Mouse (Mus musculus) CH12.LX (cell line): Measurements from ENCODE around the gene Plcl2. TPM values are rescaled to one million over a fixed set of nuclear protein-coding genes. Genes with fewer than 3 reads are reported as not detected.

ENCODE experiments used
- DNase-seq: peaks from one replicate; pipeline ENCODE4 v3.0.0-alpha.2; 2013; ENCODE audit errors: extremely low read depth
- H3K27ac ChIP-seq: 2 replicates; pipeline ENCODE4 v1.5.1; 2012; ENCODE audit warnings: low read depth, mild to moderate bottlenecking, control low read depth, moderate library complexity; ENCODE audit not compliant: insufficient read depth
- H3K27me3 ChIP-seq: replicated peaks from 2 replicates; pipeline ENCODE3; 2012; ENCODE audit warnings: inconsistent platforms
- H3K36me3 ChIP-seq, 2 experiments: replicated peaks in 1 of 2; 2 replicates each; pipeline versions ENCODE3 to v1.6.1; 2012; ENCODE audit warnings: inconsistent platforms in 1 of 2, low read length in 1 of 2, mild to moderate bottlenecking in 1 of 2, mixed read lengths in 1 of 2, moderate library complexity in 1 of 2; ENCODE audit not compliant: control insufficient read depth in 1 of 2, insufficient read depth in 1 of 2
- H3K4me1 ChIP-seq, 2 experiments: 2 replicates each; pipeline ENCODE4 v1.6.1; 2012; ENCODE audit warnings: inconsistent platforms in 1 of 2, moderate library complexity in 1 of 2; ENCODE audit not compliant: insufficient read depth in 2 of 2, control insufficient read depth in 1 of 2
- H3K4me2 ChIP-seq: 2 replicates; pipeline ENCODE4 v1.6.1; 2012; ENCODE audit warnings: low read depth, mild to moderate bottlenecking, control low read depth; ENCODE audit not compliant: poor library complexity, insufficient read depth, severe bottlenecking
- H3K4me3 ChIP-seq, 3 experiments: fragments of 150-350 bp in 1 of 3; sonication (generic) in 1 of 3; replicated peaks in 1 of 3; 2 replicates each; pipeline versions ENCODE3 to v1.5.1; 2011 to 2012; ENCODE audit warnings: low read depth in 2 of 3, low read length in 2 of 3, mild to moderate bottlenecking in 2 of 3, moderate library complexity in 2 of 3, control low read depth in 1 of 3, improper control_type of control experiment in 1 of 3, inconsistent platforms in 1 of 3, mixed read lengths in 1 of 3; ENCODE audit not compliant: poor library complexity in 1 of 3
- H3K79me2 ChIP-seq: replicated peaks from 2 replicates; pipeline ENCODE4 v1.6.1; 2012; ENCODE audit warnings: mild to moderate bottlenecking, moderate library complexity; ENCODE audit not compliant: control insufficient read depth, poor library complexity, insufficient read depth, severe bottlenecking; ENCODE audit errors: extremely low read depth
- H3K9ac ChIP-seq: 2 replicates; pipeline ENCODE4 v1.6.1; 2012; ENCODE audit warnings: low read depth, mild to moderate bottlenecking, control low read depth, moderate library complexity; ENCODE audit not compliant: insufficient read depth
- H3K9me3 ChIP-seq: replicated peaks from 2 replicates; pipeline ENCODE3; 2012; ENCODE audit warnings: low read length, inconsistent platforms, mixed read lengths
- BHLHE40 ChIP-seq: IDR thresholded peaks from 2 replicates; pipeline ENCODE4 v1.6.1; 2011; ENCODE audit warnings: mild to moderate bottlenecking, low read depth, low read length, improper control_type of control experiment
- CHD1 ChIP-seq: IDR thresholded peaks from 2 replicates; pipeline ENCODE4 v1.6.1; 2012; ENCODE audit warnings: low read depth, low read length, improper control_type of control experiment, inconsistent platforms
- CHD2 ChIP-seq: IDR thresholded peaks from 2 replicates; pipeline ENCODE4 v1.6.1; 2011; ENCODE audit warnings: low read length, improper control_type of control experiment
- E2F4 ChIP-seq: IDR thresholded peaks from 2 replicates; pipeline ENCODE4 v1.6.1; 2011; ENCODE audit warnings: low read depth, low read length, improper control_type of control experiment; ENCODE audit not compliant: insufficient replicate concordance
- ELF1 ChIP-seq: IDR thresholded peaks from 2 replicates; pipeline ENCODE4 v1.6.1; 2014; ENCODE audit warnings: low read depth, mild to moderate bottlenecking, inconsistent platforms, low read length, improper control_type of control experiment
- EP300 ChIP-seq: IDR thresholded peaks from 2 replicates; pipeline ENCODE4 v1.6.1; 2011; ENCODE audit warnings: low read length, improper control_type of control experiment
- ETS1 ChIP-seq: conservative IDR thresholded peaks from 2 replicates; pipeline ENCODE4 v1.6.1; 2012; ENCODE audit warnings: low read depth, mild to moderate bottlenecking, inconsistent platforms, low read length, improper control_type of control experiment, moderate library complexity
- GABPA ChIP-seq: IDR thresholded peaks from 2 replicates; pipeline ENCODE4 v1.6.1; 2012; ENCODE audit warnings: low read depth, low read length, improper control_type of control experiment, inconsistent platforms; ENCODE audit not compliant: insufficient replicate concordance
- HCFC1 ChIP-seq: IDR thresholded peaks from 2 replicates; pipeline ENCODE4 v1.6.1; 2012; ENCODE audit warnings: low read depth, mild to moderate bottlenecking, inconsistent platforms, low read length, improper control_type of control experiment
- IRF4 ChIP-seq: IDR thresholded peaks from 2 replicates; pipeline ENCODE4 v1.6.1; 2014; ENCODE audit warnings: low read depth, mild to moderate bottlenecking, inconsistent platforms, low read length, improper control_type of control experiment
- JUN ChIP-seq: IDR thresholded peaks from 2 replicates; pipeline ENCODE4 v1.6.1; 2011; ENCODE audit warnings: low read depth, mild to moderate bottlenecking, low read length, improper control_type of control experiment, moderate library complexity; ENCODE audit not compliant: insufficient read depth
- JUND ChIP-seq: conservative IDR thresholded peaks from 2 replicates; pipeline ENCODE4 v1.6.1; 2011; ENCODE audit warnings: low read depth, low read length, improper control_type of control experiment
- KAT2A ChIP-seq: IDR thresholded peaks from 2 replicates; pipeline ENCODE4 v1.6.1; 2012; ENCODE audit warnings: low read length, improper control_type of control experiment, inconsistent platforms; ENCODE audit not compliant: insufficient replicate concordance
- MAFK ChIP-seq: IDR thresholded peaks from 2 replicates; pipeline ENCODE4 v1.6.1; 2011; ENCODE audit warnings: low read length, improper control_type of control experiment; ENCODE audit not compliant: insufficient replicate concordance
- MAX ChIP-seq: IDR thresholded peaks from 2 replicates; pipeline ENCODE4 v1.6.1; 2011; ENCODE audit warnings: low read length, improper control_type of control experiment
- MAZ ChIP-seq: IDR thresholded peaks from 2 replicates; pipeline ENCODE4 v1.6.1; 2012; ENCODE audit warnings: low read depth, mild to moderate bottlenecking, inconsistent platforms, low read length, improper control_type of control experiment, moderate library complexity
- MEF2A ChIP-seq: IDR thresholded peaks from 2 replicates; pipeline ENCODE4 v1.6.1; 2014; ENCODE audit warnings: low read depth, mild to moderate bottlenecking, inconsistent platforms, low read length, improper control_type of control experiment, borderline replicate concordance
- MYC ChIP-seq: IDR thresholded peaks from 2 replicates; pipeline ENCODE4 v1.6.1; 2011; ENCODE audit warnings: low read depth, mild to moderate bottlenecking, improper control_type of control experiment, low read length
- NELFE ChIP-seq: IDR thresholded peaks from 2 replicates; pipeline ENCODE4 v1.6.1; 2011; ENCODE audit warnings: low read depth, low read length, improper control_type of control experiment
- NRF1 ChIP-seq: IDR thresholded peaks from 2 replicates; pipeline ENCODE4 v1.6.1; 2014; ENCODE audit warnings: low read depth, mild to moderate bottlenecking, inconsistent platforms, low read length, improper control_type of control experiment, moderate library complexity
- PAX5 ChIP-seq: IDR thresholded peaks from 2 replicates; pipeline ENCODE4 v1.6.1; 2012; ENCODE audit warnings: low read length, inconsistent platforms, mixed read lengths
- POLR2A ChIP-seq: IDR thresholded peaks from 2 replicates; pipeline ENCODE4 v1.6.1; 2011; ENCODE audit warnings: low read depth, mild to moderate bottlenecking, improper control_type of control experiment, low read length
- POLR2AphosphoS2 ChIP-seq: IDR thresholded peaks from 2 replicates; pipeline ENCODE4 v1.6.1; 2011; ENCODE audit warnings: low read depth, low read length, improper control_type of control experiment
- RAD21 ChIP-seq: IDR thresholded peaks from 2 replicates; pipeline ENCODE4 v1.6.1; 2011; ENCODE audit warnings: low read depth, mild to moderate bottlenecking, low read length, improper control_type of control experiment, moderate library complexity
- RCOR1 ChIP-seq: conservative IDR thresholded peaks from 2 replicates; pipeline ENCODE4 v1.6.1; 2012; ENCODE audit warnings: low read depth, mild to moderate bottlenecking, inconsistent platforms, low read length, improper control_type of control experiment
- SIN3A ChIP-seq: IDR thresholded peaks from 2 replicates; pipeline ENCODE4 v1.6.1; 2012; ENCODE audit warnings: low read length, improper control_type of control experiment, inconsistent platforms
- SMC3 ChIP-seq: IDR thresholded peaks from 2 replicates; pipeline ENCODE4 v1.6.1; 2011; ENCODE audit warnings: low read depth, low read length, improper control_type of control experiment
- TCF12 ChIP-seq: IDR thresholded peaks from 2 replicates; pipeline ENCODE4 v1.6.1; 2014; ENCODE audit warnings: low read depth, mild to moderate bottlenecking, inconsistent platforms, low read length, improper control_type of control experiment
- UBTF ChIP-seq: IDR thresholded peaks from 2 replicates; pipeline ENCODE4 v1.6.1; 2012; ENCODE audit warnings: low read depth, mild to moderate bottlenecking, inconsistent platforms, low read length, improper control_type of control experiment, moderate library complexity
- USF1 ChIP-seq: IDR thresholded peaks from 2 replicates; pipeline ENCODE4 v1.6.1; 2014; ENCODE audit warnings: low read depth, mild to moderate bottlenecking, inconsistent platforms, low read length, improper control_type of control experiment
- USF2 ChIP-seq: conservative IDR thresholded peaks from 2 replicates; pipeline ENCODE4 v1.6.1; 2011; ENCODE audit warnings: low read depth, low read length, improper control_type of control experiment
- ZC3H11A ChIP-seq: IDR thresholded peaks from 2 replicates; pipeline ENCODE4 v1.6.1; 2012; ENCODE audit warnings: low read depth, mild to moderate bottlenecking, inconsistent platforms, low read length, improper control_type of control experiment
- ZKSCAN1 ChIP-seq: IDR thresholded peaks from 2 replicates; pipeline ENCODE4 v1.6.1; 2012; ENCODE audit warnings: low read depth, inconsistent platforms, low read length, improper control_type of control experiment, borderline replicate concordance
- ZMIZ1 ChIP-seq: IDR thresholded peaks from 2 replicates; pipeline ENCODE4 v1.6.1; 2012; ENCODE audit warnings: low read depth, mild to moderate bottlenecking, inconsistent platforms, low read length, improper control_type of control experiment
- ZNF384 ChIP-seq: IDR thresholded peaks from 2 replicates; pipeline ENCODE4 v1.6.1; 2012; ENCODE audit warnings: low read depth, low read length, improper control_type of control experiment, inconsistent platforms
- dilution Hi-C: fragments of 300-500 bp; cut with MboI; formaldehyde crosslinking; loops from 2 replicates; pipeline ENCODE4 v1.14.3; 2020; ENCODE audit warnings: low sequenced_read_pairs; ENCODE audit not compliant: extremely low pct_unique_long_range_greater_than_20kb, extremely low pct_ligation_motif_present
- in situ Hi-C: fragments of 300-500 bp; cut with MboI; formaldehyde crosslinking; loops from 3 replicates; pipeline ENCODE4 v1.14.3; 2019; ENCODE audit warnings: low sequenced_read_pairs, low pct_ligation_motif_present, low pct_unique_long_range_greater_than_20kb, mixed read lengths
- polyA plus RNA-seq: library from polyadenylated mRNA; unstranded; fragments of >175 nt; gene quantifications from 2 replicates; pipeline ENCODE4 v1.2.1, GENCODE M21; 2012; ENCODE audit warnings: low read depth; ENCODE audit not compliant: insufficient read length
- total RNA-seq, 2 experiments: library from RNA; depleted of rRNA; stranded (reverse); fragments of 300-350 nt in 1 of 2; fragments of >200 nt in 1 of 2; gene quantifications; 2 replicates each; pipeline ENCODE4 v1.2.3; 2012 to 2014

Plcl2 gene
- total and polyA plus RNA-seq, 3 experiments: 9.0 to 16.6 (median 12.7) TPM

DNA sequence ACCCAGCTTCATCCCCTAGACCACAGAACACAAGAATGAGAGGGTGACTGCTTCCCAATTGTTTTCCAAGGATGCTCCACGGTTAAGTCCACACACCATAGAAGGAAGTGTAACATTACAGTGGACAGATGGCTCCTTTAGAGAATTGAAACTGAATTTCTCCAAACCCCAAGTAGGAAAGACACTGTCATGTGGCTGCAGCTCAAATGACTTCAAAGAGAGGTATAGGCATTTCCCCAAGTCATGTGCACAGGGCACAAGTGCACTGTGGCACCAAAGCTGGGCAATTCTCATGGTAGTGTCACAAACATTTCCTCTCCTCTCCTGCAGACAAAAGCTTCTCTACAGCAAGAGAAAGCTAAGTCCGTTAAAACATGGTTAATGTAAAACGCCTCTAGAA lies 17.7 kb upstream of the Plcl2 start:
- TF ChIP-seq ZMIZ1 (no peak), ELF1 (no peak), USF2 (no peak), NELFE (no peak), CHD2 (no peak), EP300 (peak; percentile 76), KAT2A (no peak), POLR2AphosphoS2 (no peak), JUND (no peak), RAD21 (no peak), POLR2A (no peak), ZKSCAN1 (no peak), RCOR1 (no peak), GABPA (no peak), IRF4 (peak; percentile 46), SIN3A (no peak), E2F4 (no peak), MYC (no peak), PAX5 (no peak), NRF1 (no peak), MEF2A (no peak), CHD1 (no peak), USF1 (no peak), MAX (no peak), ZC3H11A (no peak), BHLHE40 (peak; percentile 80), MAZ (no peak), SMC3 (no peak), JUN (no peak), UBTF (no peak), ZNF384 (no peak), TCF12 (no peak), ETS1 (peak; percentile 36; the same call in 1 of the 2 replicates), HCFC1 (no peak), MAFK (no peak)

More for the DNA sequence above, 17.7 kb upstream of the Plcl2 start:
- no peak for DNase-seq
- H3K9me3 ChIP-seq: no peaks in the 10 kb centered on the region
- no peak overlapping the region for H3K4me2 ChIP-seq
- H3K27me3 ChIP-seq: no peaks in the 10 kb centered on the region
- no peak overlapping the region for H3K9ac ChIP-seq
- peaks cover 4 to 10% of the 10 kb centered on the region in 2 experiments for H3K4me1 ChIP-seq
- in situ Hi-C loops: no loop called here
- no peaks in the 10 kb centered on the region for H3K36me3 ChIP-seq
- no peaks in the 10 kb centered on the region for H3K79me2 ChIP-seq
- no peak overlapping the region for H3K4me3 ChIP-seq
- dilution Hi-C loops: no loop called here
- no peak overlapping the region for H3K27ac ChIP-seq
